Mouse (Mus musculus) myocyte (in vitro differentiated cells): ENCODE measurements around the gene Shisa6.

ENCODE experiments used
- CEBPB ChIP-seq: IDR thresholded peaks from 2 replicates; pipeline ENCODE4 v1.6.1; 2011; ENCODE audit warnings: mild to moderate bottlenecking, moderate library complexity; ENCODE audit not compliant: poor library complexity, insufficient read depth, severe bottlenecking
- MAX ChIP-seq: IDR thresholded peaks from one replicate; pipeline ENCODE4 v1.6.1; 2011; ENCODE audit warnings: low read depth, mild to moderate bottlenecking, control low read depth
- MYOG ChIP-seq, 3 experiments: IDR thresholded peaks; one replicate each; pipeline ENCODE4 v1.6.1; 2011; ENCODE audit warnings: control low read depth in 2 of 3, low read depth in 2 of 3, mild to moderate bottlenecking in 2 of 3; ENCODE audit not compliant: insufficient read length in 2 of 3, control insufficient read depth in 1 of 3, insufficient read depth in 1 of 3
- POLR2A ChIP-seq: IDR thresholded peaks from one replicate; pipeline ENCODE4 v1.6.1; 2011; ENCODE audit warnings: low read depth, mild to moderate bottlenecking, control low read depth, moderate library complexity; ENCODE audit not compliant: insufficient read length
- POLR2AphosphoS2 ChIP-seq: IDR thresholded peaks from one replicate; pipeline ENCODE4 v1.6.1; 2011; ENCODE audit warnings: low read depth, control low read depth; ENCODE audit not compliant: insufficient read length
- TCF3 ChIP-seq: IDR thresholded peaks from one replicate; pipeline ENCODE4 v1.6.1; 2011; ENCODE audit warnings: low read depth, control low read depth; ENCODE audit not compliant: insufficient read length
- USF1 ChIP-seq: IDR thresholded peaks from one replicate; pipeline ENCODE4 v1.6.1; 2011; ENCODE audit warnings: low read depth, mild to moderate bottlenecking, control low read depth, moderate library complexity

DNA sequence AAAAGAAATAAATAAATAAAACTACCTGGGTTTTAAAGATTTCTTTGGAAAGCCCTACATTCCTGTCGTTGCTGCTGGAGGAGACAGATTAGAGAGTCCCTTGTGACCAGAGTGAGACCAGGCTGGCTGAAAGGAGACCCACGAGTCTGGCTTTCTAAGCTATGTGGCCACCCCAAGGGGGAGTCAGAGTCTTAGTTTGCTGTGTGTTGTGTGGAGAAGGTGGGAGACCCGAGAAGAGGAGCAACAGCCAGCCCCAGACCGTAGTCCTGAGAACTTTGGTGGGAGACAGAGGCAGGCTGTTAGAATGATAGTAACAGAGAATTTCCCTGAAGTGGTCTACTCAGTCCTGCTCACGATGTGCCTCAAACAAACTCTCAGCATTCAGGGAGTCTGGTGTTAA, 1.6 kb upstream of the Shisa6 start:
- TF ChIP-seq POLR2A (no peak), USF1 (no peak), TCF3 (no peak), POLR2AphosphoS2 (no peak), MYOG (IDR thresholded peaks at IDR 0.05; ENCODE audit: control insufficient read depth in 1 of 3, insufficient read depth in 1 of 3, insufficient read length in 2 of 3, low read depth in 2 of 3) (no peak), MAX (no peak), CEBPB (no peak)
